Mouse (Mus musculus): ENCODE results near the gene E2f4. TPM values are rescaled to one million over a fixed set of nuclear protein-coding genes. Genes with fewer than 3 reads are reported as not detected.

The E2f4 gene
- polyA plus RNA-seq, 1 experiment from 2014 or later = 43.5 TPM

GRCm38 (mm10) chr8:105278911-105279334, 18.5 kb upstream of the E2f4 start:
- Histone ChIP-seq H3K4me2 (replicated peaks) (peak overlapping the region; percentile 39), H3K36me3 (replicated peaks; ENCODE audit: control insufficient read depth, insufficient read depth) (peaks cover 34% of the 10 kb centered on the region), H3K4me3 (replicated peaks; ENCODE audit: low read length) (peak overlapping the region; percentile 2; the same call in 1 of the 2 replicates), H3K27me3 (ENCODE audit: control insufficient read depth, insufficient read depth, low read length) (peaks cover 65% of the 10 kb centered on the region), H3K4me1 (replicated peaks; ENCODE audit: control insufficient read depth, insufficient read depth, low read length) (peaks cover 20% of the 10 kb centered on the region), H3K27ac (no peak overlapping the region), H3K9me3 (ENCODE audit: control insufficient read depth, low read length) (no peaks in the 10 kb centered on the region), H3K9ac (no peak overlapping the region)
- DNase-seq (ENCODE audit: low spot score) (peak; percentile 70), ATAC-seq (ENCODE audit: low FRiP score) (peak; percentile 59; the same call in 1 of the 2 replicates)
- WGBS = 3% methylated on average over 28 of the region's 28 CpGs

GRCm38 (mm10) chr8:105280567-105280966, 16.9 kb upstream of the E2f4 start:
- peaks cover 19% of the 10 kb centered on the region for H3K4me1 ChIP-seq (replicated peaks; ENCODE audit: control insufficient read depth, insufficient read depth, low read length)
- H3K36me3 ChIP-seq (replicated peaks; ENCODE audit: control insufficient read depth, insufficient read depth) = peaks cover 47% of the 10 kb centered on the region
- H3K4me2 ChIP-seq (replicated peaks) = no peak overlapping the region
- no peak overlapping the region for H3K9ac ChIP-seq
- H3K27ac ChIP-seq = no peak overlapping the region
- ATAC-seq (ENCODE audit: low FRiP score) = no peak
- no peak overlapping the region for H3K4me3 ChIP-seq (replicated peaks; ENCODE audit: low read length)
- H3K27me3 ChIP-seq (ENCODE audit: control insufficient read depth, insufficient read depth, low read length) = peaks cover 48% of the 10 kb centered on the region
- H3K9me3 ChIP-seq (ENCODE audit: control insufficient read depth, low read length) = no peaks in the 10 kb centered on the region
- no peak for DNase-seq (ENCODE audit: low spot score)
- WGBS = 68% methylated on average over 3 of the region's 3 CpGs

GRCm38 (mm10) chr8:105281821-105282220, 15.6 kb upstream of the E2f4 start:
- Histone ChIP-seq H3K4me1 (replicated peaks; ENCODE audit: control insufficient read depth, insufficient read depth, low read length) (peaks cover 22% of the 10 kb centered on the region), H3K4me2 (replicated peaks) (no peak overlapping the region), H3K9ac (no peak overlapping the region), H3K4me3 (replicated peaks; ENCODE audit: low read length) (no peak overlapping the region), H3K36me3 (replicated peaks; ENCODE audit: control insufficient read depth, insufficient read depth) (peaks cover 57% of the 10 kb centered on the region), H3K27ac (no peak overlapping the region), H3K9me3 (ENCODE audit: control insufficient read depth, low read length) (no peaks in the 10 kb centered on the region), H3K27me3 (ENCODE audit: control insufficient read depth, insufficient read depth, low read length) (peaks cover 37% of the 10 kb centered on the region)
- no peak for ATAC-seq (ENCODE audit: low FRiP score)
- DNase-seq (ENCODE audit: low spot score) = no peak
- WGBS = 93% methylated on average over 12 of the region's 12 CpGs

GRCm38 (mm10) chr8:105282239-105282638, 15.2 kb upstream of the E2f4 start:
- peaks cover 33% of the 10 kb centered on the region for H3K27me3 ChIP-seq (ENCODE audit: control insufficient read depth, insufficient read depth, low read length)
- no peaks in the 10 kb centered on the region for H3K9me3 ChIP-seq (ENCODE audit: control insufficient read depth, low read length)
- peaks cover 57% of the 10 kb centered on the region for H3K36me3 ChIP-seq (replicated peaks; ENCODE audit: control insufficient read depth, insufficient read depth)
- no peak for ATAC-seq (ENCODE audit: low FRiP score)
- WGBS = 90% methylated on average over 4 of the region's 4 CpGs
- H3K4me2 ChIP-seq (replicated peaks) = no peak overlapping the region
- H3K4me1 ChIP-seq (replicated peaks; ENCODE audit: control insufficient read depth, insufficient read depth, low read length) = peaks cover 26% of the 10 kb centered on the region
- no peak overlapping the region for H3K9ac ChIP-seq
- H3K27ac ChIP-seq = no peak overlapping the region
- no peak overlapping the region for H3K4me3 ChIP-seq (replicated peaks; ENCODE audit: low read length)
- no peak for DNase-seq (ENCODE audit: low spot score)

GRCm38 (mm10) chr8:105283074-105283473, 14.4 kb upstream of the E2f4 start:
- DNase-seq (ENCODE audit: low spot score) (no peak), ATAC-seq (ENCODE audit: low FRiP score) (no peak)
- H3K4me2 ChIP-seq (replicated peaks) = no peak overlapping the region
- H3K9me3 ChIP-seq (ENCODE audit: control insufficient read depth, low read length) = no peaks in the 10 kb centered on the region
- H3K36me3 ChIP-seq (replicated peaks; ENCODE audit: control insufficient read depth, insufficient read depth) = peaks cover 57% of the 10 kb centered on the region
- 28% methylated on average over 23 of the region's 23 CpGs for WGBS
- no peak overlapping the region for H3K9ac ChIP-seq
- H3K4me1 ChIP-seq (replicated peaks; ENCODE audit: control insufficient read depth, insufficient read depth, low read length) = peaks cover 33% of the 10 kb centered on the region
- H3K4me3 ChIP-seq (replicated peaks; ENCODE audit: low read length) = no peak overlapping the region
- H3K27me3 ChIP-seq (ENCODE audit: control insufficient read depth, insufficient read depth, low read length) = peaks cover 24% of the 10 kb centered on the region
- no peak overlapping the region for H3K27ac ChIP-seq

DNA sequence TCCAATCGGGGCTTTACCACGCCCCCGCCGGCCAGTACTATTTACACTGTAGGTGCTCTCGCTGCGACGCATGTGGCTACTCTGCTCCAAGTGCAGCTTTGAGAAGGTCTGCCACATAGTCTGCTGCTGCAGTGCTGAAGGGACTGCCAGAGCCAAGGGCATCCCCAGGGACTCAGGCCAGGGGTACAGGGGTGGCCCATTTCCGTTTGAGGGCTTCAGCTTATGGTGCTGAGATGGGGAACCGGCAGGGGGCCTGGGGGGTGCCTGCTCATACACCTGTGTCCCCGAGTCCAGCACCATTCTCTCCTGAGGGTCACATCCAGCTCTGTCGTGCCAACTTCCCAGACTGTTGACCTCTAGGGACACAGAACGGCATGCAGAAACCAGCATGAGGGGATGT, 11.9 kb upstream of the E2f4 start:
- Histone ChIP-seq H3K27ac (no peak overlapping the region), H3K4me1 (replicated peaks; ENCODE audit: control insufficient read depth, insufficient read depth, low read length) (peaks cover 35% of the 10 kb centered on the region), H3K27me3 (ENCODE audit: control insufficient read depth, insufficient read depth, low read length) (0 out of 2 replicates have a peak, but pooled peaks cover 5% of the 10 kb centered on the region), H3K9ac (no peak overlapping the region), H3K9me3 (ENCODE audit: control insufficient read depth, low read length) (no peaks in the 10 kb centered on the region), H3K36me3 (replicated peaks; ENCODE audit: control insufficient read depth, insufficient read depth) (peaks cover 48% of the 10 kb centered on the region), H3K4me2 (replicated peaks) (peak overlapping the region; percentile 66; the same call in 1 of the 2 replicates), H3K4me3 (replicated peaks; ENCODE audit: low read length) (no peak overlapping the region)
- ATAC-seq (ENCODE audit: low FRiP score) = no peak
- 36% methylated on average over 12 of the region's 12 CpGs for WGBS
- DNase-seq (ENCODE audit: low spot score) = no peak

DNA sequence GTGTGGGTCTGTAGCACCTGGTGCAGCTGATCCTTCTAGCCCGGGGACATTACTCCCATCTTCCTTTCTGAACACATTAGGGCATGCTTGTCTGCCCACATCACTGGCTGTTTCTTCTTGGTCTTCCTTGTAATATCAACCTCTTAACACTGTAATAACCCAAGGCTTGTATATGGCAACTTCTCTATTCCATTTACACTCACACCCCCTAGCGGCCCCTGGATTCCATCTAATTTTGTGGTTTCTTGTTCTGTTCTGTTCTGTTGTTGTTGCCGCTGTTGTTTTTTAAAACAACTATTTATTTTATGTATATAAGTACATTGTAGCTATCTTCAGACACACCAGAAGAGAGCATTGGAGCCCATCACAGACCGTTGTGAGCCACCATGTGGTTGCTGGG, 10.6 kb upstream of the E2f4 start:
- H3K4me3 ChIP-seq (replicated peaks; ENCODE audit: low read length) = peak overlapping the region; percentile 11
- no peak overlapping the region for H3K27ac ChIP-seq
- H3K4me1 ChIP-seq (replicated peaks; ENCODE audit: control insufficient read depth, insufficient read depth, low read length) = peaks cover 42% of the 10 kb centered on the region
- H3K36me3 ChIP-seq (replicated peaks; ENCODE audit: control insufficient read depth, insufficient read depth) = peaks cover 38% of the 10 kb centered on the region
- 0 out of 2 replicates have a peak, but pooled peaks cover 8% of the 10 kb centered on the region for H3K27me3 ChIP-seq (ENCODE audit: control insufficient read depth, insufficient read depth, low read length)
- H3K9me3 ChIP-seq (ENCODE audit: control insufficient read depth, low read length) = no peaks in the 10 kb centered on the region
- no peak for ATAC-seq (ENCODE audit: low FRiP score)
- H3K9ac ChIP-seq = peak overlapping the region; percentile 20; the same call in 1 of the 2 replicates
- DNase-seq (ENCODE audit: low spot score) = no peak
- WGBS = 86% methylated on average over 4 of the region's 4 CpGs
- peak overlapping the region; percentile 66 for H3K4me2 ChIP-seq (replicated peaks)

DNA sequence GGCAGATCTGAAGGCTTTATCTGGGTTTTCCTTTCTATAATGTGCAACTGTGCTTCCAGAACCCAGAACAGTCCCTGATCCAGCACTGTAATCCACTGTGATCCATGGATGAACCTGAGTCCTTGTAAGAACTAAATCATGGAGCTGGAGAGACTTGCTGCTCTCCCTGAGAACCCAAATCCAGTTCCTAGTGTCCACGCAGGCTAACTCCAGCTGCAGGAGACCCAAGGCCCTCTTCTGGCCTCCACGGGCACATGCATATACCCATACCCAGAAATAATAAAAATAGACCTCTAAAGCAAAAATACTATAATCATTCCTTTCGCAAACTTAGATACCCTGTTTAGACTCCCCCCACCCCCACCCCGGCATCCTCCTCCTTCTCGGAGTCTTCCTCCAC, 9.2 kb upstream of the E2f4 start:
- H3K4me1 ChIP-seq (replicated peaks; ENCODE audit: control insufficient read depth, insufficient read depth, low read length) = peaks cover 42% of the 10 kb centered on the region
- H3K27ac ChIP-seq = peak overlapping the region; percentile 89
- 85% methylated on average over 5 of the region's 5 CpGs for WGBS

GRCm38 (mm10) chr8:105288958-105289732, 8.3 kb upstream of the E2f4 start:
- H3K9me3 ChIP-seq (ENCODE audit: control insufficient read depth, low read length) = no peaks in the 10 kb centered on the region
- peak; percentile 93 for ATAC-seq (ENCODE audit: low FRiP score)
- peaks cover 22% of the 10 kb centered on the region for H3K36me3 ChIP-seq (replicated peaks; ENCODE audit: control insufficient read depth, insufficient read depth)
- peak overlapping the region; percentile 43 for H3K4me3 ChIP-seq (replicated peaks; ENCODE audit: low read length)
- peaks cover 42% of the 10 kb centered on the region for H3K4me1 ChIP-seq (replicated peaks; ENCODE audit: control insufficient read depth, insufficient read depth, low read length)
- peak overlapping the region; percentile 66 for H3K4me2 ChIP-seq (replicated peaks)
- peak overlapping the region; percentile 89 for H3K27ac ChIP-seq
- under 1% methylated on average over 53 of the region's 53 CpGs for WGBS
- peak overlapping the region; percentile 50 for H3K9ac ChIP-seq
- 0 out of 2 replicates have a peak, but pooled peaks cover 8% of the 10 kb centered on the region for H3K27me3 ChIP-seq (ENCODE audit: control insufficient read depth, insufficient read depth, low read length)
- peak; percentile 99 for DNase-seq (ENCODE audit: low spot score)

More for the DNA sequence above, 9.2 kb upstream of the E2f4 start:
- no peak for ATAC-seq (ENCODE audit: low FRiP score)
- peak overlapping the region; percentile 50 for H3K9ac ChIP-seq
- peak overlapping the region; percentile 66 for H3K4me2 ChIP-seq (replicated peaks)
- no peaks in the 10 kb centered on the region for H3K9me3 ChIP-seq (ENCODE audit: control insufficient read depth, low read length)
- 0 out of 2 replicates have a peak, but pooled peaks cover 8% of the 10 kb centered on the region for H3K27me3 ChIP-seq (ENCODE audit: control insufficient read depth, insufficient read depth, low read length)
- H3K36me3 ChIP-seq (replicated peaks; ENCODE audit: control insufficient read depth, insufficient read depth) = peaks cover 25% of the 10 kb centered on the region
- peak overlapping the region; percentile 43 for H3K4me3 ChIP-seq (replicated peaks; ENCODE audit: low read length)
- no peak for DNase-seq (ENCODE audit: low spot score)

Measured in hindbrain, embryonic 14.5 days (tissue).